Mouse (Mus musculus): ENCODE measurements around the gene Mrpl17.

DNA sequence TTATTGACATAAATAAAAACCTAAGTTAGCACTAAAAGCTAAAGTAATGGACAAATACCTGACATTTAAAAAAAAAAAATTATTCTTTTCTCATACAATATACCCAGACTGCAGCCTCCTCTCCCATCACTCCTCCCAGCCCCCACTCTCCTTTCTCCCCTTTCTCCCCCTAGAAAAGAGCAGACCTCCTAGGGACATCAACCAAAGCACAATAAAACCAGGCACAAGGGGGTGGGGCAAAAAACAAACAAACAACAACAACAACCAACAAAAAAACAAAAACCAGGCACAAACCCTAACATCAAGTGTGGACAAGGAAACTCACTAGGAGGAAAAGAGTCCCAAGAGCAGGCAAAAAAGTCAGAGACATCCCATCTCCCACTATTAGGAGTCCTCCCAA lies 617 bp upstream of the Mrpl17 start:
- TF ChIP-seq CTCF (IDR thresholded peaks at IDR 0.05; ENCODE audit: low read depth) (no peak), EP300 (IDR thresholded peaks at IDR 0.05; ENCODE audit: low read depth) (no peak)
